Mouse (Mus musculus) natural killer cell, adult 2 months (primary cell): ENCODE results near the gene Cebpg.

Source experiments
- DNase-seq, 2 experiments: peaks; one replicate each; pipeline ENCODE4 v3.0.0; 2022; ENCODE audit warnings: low spot score in 2 of 2

Cebpg gene

GRCm38 (mm10) chr7:35054286-35054685 is 2.1 kb downstream of the Cebpg start:
- DNase-seq, result no peak

GRCm38 (mm10) chr7:35053161-35053560 is 3.2 kb downstream of the Cebpg start:
- no peak for DNase-seq

GRCm38 (mm10) chr7:35050540-35050939 is 5.8 kb downstream of the Cebpg start:
- no peak for DNase-seq

GRCm38 (mm10) chr7:35046091-35046490 is 10.3 kb downstream of the Cebpg start:
- DNase-seq, result no peak

GRCm38 (mm10) chr7:35044719-35045118 is 11.7 kb downstream of the Cebpg start:
- DNase-seq, result no peak

GRCm38 (mm10) chr7:35043266-35043817 is 13.0 kb downstream of the Cebpg start:
- DNase-seq, result no peak

GRCm38 (mm10) chr7:35042759-35043217 is 13.6 kb downstream of the Cebpg start:
- DNase-seq, result no peak

- no peak for DNase-seq
These were observed 14.2 kb downstream of the Cebpg start for GRCm38 (mm10) chr7:35042209-35042554.

GRCm38 (mm10) chr7:35041286-35042208 is 14.8 kb downstream of the Cebpg start:
- DNase-seq, result no peak

GRCm38 (mm10) chr7:35040176-35040972 is 16.0 kb downstream of the Cebpg start:
- DNase-seq, result no peak

- DNase-seq, result peak in 1 of 2 experiments; percentile 12
These were observed 19.0 kb downstream of the Cebpg start for GRCm38 (mm10) chr7:35037408-35037807.

- no peak for DNase-seq
These were observed 20.1 kb downstream of the Cebpg start for GRCm38 (mm10) chr7:35036266-35036731.

- DNase-seq, result no peak
These were observed 20.8 kb downstream of the Cebpg start for GRCm38 (mm10) chr7:35035565-35035964.

GRCm38 (mm10) chr7:35035141-35035553 is 21.2 kb downstream of the Cebpg start:
- no peak for DNase-seq

- DNase-seq, result no peak
These were observed 25.8 kb downstream of the Cebpg start for GRCm38 (mm10) chr7:35030567-35030966.

GRCm38 (mm10) chr7:35029648-35030047 is 26.7 kb downstream of the Cebpg start:
- DNase-seq, result no peak

- no peak for DNase-seq
These were observed 27.1 kb downstream of the Cebpg start for GRCm38 (mm10) chr7:35029228-35029627.

GRCm38 (mm10) chr7:35028559-35028958 is 27.8 kb downstream of the Cebpg start:
- no peak for DNase-seq

GRCm38 (mm10) chr7:35027801-35028420 is 28.5 kb downstream of the Cebpg start:
- DNase-seq, result no peak

- no peak for DNase-seq
These were observed 29.5 kb downstream of the Cebpg start for GRCm38 (mm10) chr7:35026838-35027291.

- DNase-seq, result no peak
These were observed 30.1 kb downstream of the Cebpg start for GRCm38 (mm10) chr7:35026276-35026630.
